Comparison of ENCODE assay signal across 8 mouse cellular contexts in genomic region chr14:76765094-76765504, GRCm38 (mm10).
DNase-seq lines count a peak whose midpoint lies in the region; ATAC-seq and TF ChIP-seq lines count a peak whose summit lies in the region.

No protein-coding gene starts in this region.

- TF ChIP-seq CTCF in liver, postnatal 0 days (IDR thresholded peaks at IDR 0.05; ENCODE audit: low read depth), result no peak

- no peaks in the 10 kb centered on the region for H3K36me3 ChIP-seq in liver, embryonic 12.5 days
- H3K36me3 ChIP-seq in liver, postnatal 0 days (replicated peaks; ENCODE audit: insufficient read depth, low read length), result no peaks in the 10 kb centered on the region
- no peaks in the 10 kb centered on the region for H3K36me3 ChIP-seq in embryonic facial prominence, embryonic 15.5 days
- no peaks in the 10 kb centered on the region for H3K36me3 ChIP-seq in liver, embryonic 16.5 days (ENCODE audit: control insufficient read depth, insufficient read depth)

- DNase-seq in liver, postnatal 0 days, result no peak
- peak; percentile 36 for DNase-seq in heart, postnatal 14 days
- no peak for DNase-seq in adrenal gland, adult 2 months
- DNase-seq in c-Kit-positive CD71-positive TER-119-positive erythroid progenitor cells, embryonic 14.5 days (ENCODE audit: low spot score), result no peak
- no peak for DNase-seq in retina, embryonic 14.5 days (ENCODE audit: low spot score)

- 0 out of 2 replicates have a peak overlapping the region, but pooled peaks have one; percentile 30 for H3K4me2 ChIP-seq in liver, embryonic 12.5 days
- no peak overlapping the region for H3K4me2 ChIP-seq in liver, postnatal 0 days (ENCODE audit: low read depth, low read length)
- H3K4me2 ChIP-seq in embryonic facial prominence, embryonic 15.5 days (replicated peaks), result 0 out of 2 replicates have a peak overlapping the region, but pooled peaks have one; percentile 10
- no peak overlapping the region for H3K4me2 ChIP-seq in liver, embryonic 16.5 days (ENCODE audit: low read depth, low read length)

- peaks cover 40% of the 10 kb centered on the region for H3K4me1 ChIP-seq in liver, embryonic 12.5 days
- H3K4me1 ChIP-seq in liver, postnatal 0 days (ENCODE audit: insufficient read depth), result peaks cover 9% of the 10 kb centered on the region
- H3K4me1 ChIP-seq in embryonic facial prominence, embryonic 15.5 days, result peaks cover 21% of the 10 kb centered on the region
- peaks cover 4% of the 10 kb centered on the region for H3K4me1 ChIP-seq in liver, embryonic 16.5 days (ENCODE audit: control insufficient read depth, low read depth, low read length)

- intact Hi-C loops in heart, postnatal 14 days (cut with DNase I), result no loop called here

- TF ChIP-seq EP300 in liver, postnatal 0 days (IDR thresholded peaks at IDR 0.05; ENCODE audit: low read depth), result no peak

- H3K4me3 ChIP-seq in liver, embryonic 12.5 days, result no peak overlapping the region
- no peak overlapping the region for H3K4me3 ChIP-seq in liver, postnatal 0 days (ENCODE audit: low read depth, low read length)
- no peak overlapping the region for H3K4me3 ChIP-seq in embryonic facial prominence, embryonic 15.5 days (replicated peaks)
- no peak overlapping the region for H3K4me3 ChIP-seq in liver, embryonic 16.5 days (ENCODE audit: low read depth, low read length)

- no peak overlapping the region for H3K9ac ChIP-seq in liver, embryonic 12.5 days
- H3K9ac ChIP-seq in liver, postnatal 0 days (replicated peaks), result no peak overlapping the region
- H3K9ac ChIP-seq in embryonic facial prominence, embryonic 15.5 days, result no peak overlapping the region
- no peak overlapping the region for H3K9ac ChIP-seq in liver, embryonic 16.5 days (ENCODE audit: low read depth, low read length)

- ATAC-seq in liver, embryonic 12.5 days, result peak; percentile 25; the same call in 1 of the 2 replicates
- no peak for ATAC-seq in liver, postnatal 0 days
- ATAC-seq in embryonic facial prominence, embryonic 15.5 days (ENCODE audit: insufficient number of reproducible peaks, low FRiP score, low TSS enrichment, low read depth), result 0 out of 2 replicates have a peak, but pooled peaks have one; percentile 53
- peak; percentile 30; the same call in 1 of the 2 replicates for ATAC-seq in liver, embryonic 16.5 days (ENCODE audit: low read depth)

- peak overlapping the region; percentile 31 for H3K27ac ChIP-seq in liver, embryonic 12.5 days
- no peak overlapping the region for H3K27ac ChIP-seq in liver, postnatal 0 days (ENCODE audit: low read depth)
- peak overlapping the region; percentile 61 for H3K27ac ChIP-seq in embryonic facial prominence, embryonic 15.5 days (replicated peaks)
- H3K27ac ChIP-seq in liver, embryonic 16.5 days (ENCODE audit: low read length), result no peak overlapping the region

- WGBS in liver, embryonic 12.5 days (ENCODE audit: insufficient replicate concordance), result 48% methylated on average over 6 of the region's 6 CpGs
- 58% methylated on average over 6 of the region's 6 CpGs for WGBS in liver, postnatal 0 days (ENCODE audit: insufficient replicate concordance)
- 42% methylated on average over 6 of the region's 6 CpGs for WGBS in embryonic facial prominence, embryonic 15.5 days
- WGBS in liver, embryonic 16.5 days (ENCODE audit: insufficient replicate concordance), result 46% methylated on average over 6 of the region's 6 CpGs

- peaks cover 14% of the 10 kb centered on the region; the same call in 1 of the 2 replicates for H3K27me3 ChIP-seq in liver, embryonic 12.5 days (replicated peaks)
- no peaks in the 10 kb centered on the region for H3K27me3 ChIP-seq in liver, postnatal 0 days (ENCODE audit: insufficient read depth, low read length)
- H3K27me3 ChIP-seq in embryonic facial prominence, embryonic 15.5 days, result no peaks in the 10 kb centered on the region
- H3K27me3 ChIP-seq in liver, embryonic 16.5 days (ENCODE audit: control insufficient read depth, insufficient read depth, low read depth, low read length), result no peaks in the 10 kb centered on the region

- H3K9me3 ChIP-seq in liver, embryonic 12.5 days (replicated peaks), result no peaks in the 10 kb centered on the region
- no peaks in the 10 kb centered on the region for H3K9me3 ChIP-seq in liver, postnatal 0 days (ENCODE audit: low read length)
- no peaks in the 10 kb centered on the region for H3K9me3 ChIP-seq in embryonic facial prominence, embryonic 15.5 days (replicated peaks)
- no peaks in the 10 kb centered on the region for H3K9me3 ChIP-seq in liver, embryonic 16.5 days (replicated peaks; ENCODE audit: control insufficient read depth, low read length)

Comparison
In these comparisons a context has a peak if more than half of its experiments do, and no peak if none do; other contexts are left out.
1. H3K27ac ChIP-seq: peak in liver, embryonic 12.5 days (single experiment) and embryonic facial prominence, embryonic 15.5 days (single experiment); none in liver, postnatal 0 days (single experiment) and liver, embryonic 16.5 days (single experiment).
2. H3K4me2 ChIP-seq: peak in liver, embryonic 12.5 days (single experiment) and embryonic facial prominence, embryonic 15.5 days (single experiment); none in liver, postnatal 0 days (single experiment) and liver, embryonic 16.5 days (single experiment).
3. DNase-seq: peak in heart, postnatal 14 days (2 of 2); none in liver, postnatal 0 days (single experiment), adrenal gland, adult 2 months (single experiment), c-Kit-positive CD71-positive TER-119-positive erythroid progenitor cells, embryonic 14.5 days (single experiment) and retina, embryonic 14.5 days (single experiment).